Mouse (Mus musculus) CD8-positive naive resting alpha-beta T cell, adult 2 months (primary cell): ENCODE measurements around the gene Thap4.

Experiments
- DNase-seq, 2 experiments: peaks; one replicate each; pipeline ENCODE4 v3.0.0; 2022; ENCODE audit warnings: low read depth in 2 of 2, low spot score in 2 of 2

The Thap4 gene

GRCm38 (mm10) chr1:93746179-93746578, 8.5 kb downstream of the Thap4 start:
- DNase-seq, result no peak

GRCm38 (mm10) chr1:93742910-93743309, 11.8 kb downstream of the Thap4 start:
- peak in 1 of 2 experiments; percentile 8 for DNase-seq

- DNase-seq, result no peak
Observed at GRCm38 (mm10) chr1:93741987-93742386, 12.7 kb downstream of the Thap4 start.

- DNase-seq, result no peak
Observed at GRCm38 (mm10) chr1:93740671-93741070, 14.0 kb downstream of the Thap4 start.

GRCm38 (mm10) chr1:93737711-93738110, 17.0 kb downstream of the Thap4 start:
- DNase-seq, result no peak

- peak in 1 of 2 experiments; percentile 2 for DNase-seq
Observed at GRCm38 (mm10) chr1:93735859-93736258, 18.8 kb downstream of the Thap4 start.

- DNase-seq, result no peak
Observed at GRCm38 (mm10) chr1:93731880-93732281, 22.8 kb downstream of the Thap4 start.

GRCm38 (mm10) chr1:93731103-93731502, 23.6 kb downstream of the Thap4 start:
- DNase-seq, result no peak

- DNase-seq, result peak; percentile 8 to 30
Observed at GRCm38 (mm10) chr1:93726974-93727373, 27.7 kb downstream of the Thap4 start.

GRCm38 (mm10) chr1:93726116-93726515, 28.5 kb downstream of the Thap4 start:
- DNase-seq, result no peak

GRCm38 (mm10) chr1:93725665-93726064, 29.0 kb downstream of the Thap4 start:
- DNase-seq, result no peak

- DNase-seq, result no peak
Observed at GRCm38 (mm10) chr1:93724623-93725022, 30.0 kb downstream of the Thap4 start.

GRCm38 (mm10) chr1:93721557-93721956, 33.1 kb downstream of the Thap4 start:
- no peak for DNase-seq

- DNase-seq, result no peak
Observed at GRCm38 (mm10) chr1:93716166-93716565, 38.5 kb downstream of the Thap4 start.

GRCm38 (mm10) chr1:93705389-93705788, 49.3 kb downstream of the Thap4 start:
- no peak for DNase-seq

GRCm38 (mm10) chr1:93704341-93704740, 50.3 kb downstream of the Thap4 start:
- DNase-seq, result no peak

GRCm38 (mm10) chr1:93703472-93704048, 51.1 kb downstream of the Thap4 start:
- no peak for DNase-seq

- DNase-seq, result no peak
Observed at GRCm38 (mm10) chr1:93702106-93702505, 52.6 kb downstream of the Thap4 start.

GRCm38 (mm10) chr1:93699159-93699558, 55.5 kb downstream of the Thap4 start:
- DNase-seq, result no peak

- DNase-seq, result no peak
Observed at GRCm38 (mm10) chr1:93697317-93697716, 57.3 kb downstream of the Thap4 start.

GRCm38 (mm10) chr1:93694966-93695365, 59.7 kb downstream of the Thap4 start:
- no peak for DNase-seq

- DNase-seq, result no peak
Observed at GRCm38 (mm10) chr1:93693943-93694342, 60.7 kb downstream of the Thap4 start.

GRCm38 (mm10) chr1:93693502-93693901, 61.2 kb downstream of the Thap4 start:
- no peak for DNase-seq
